ENCODE assay signal across 10 mouse cellular contexts in the genomic region with DNA sequence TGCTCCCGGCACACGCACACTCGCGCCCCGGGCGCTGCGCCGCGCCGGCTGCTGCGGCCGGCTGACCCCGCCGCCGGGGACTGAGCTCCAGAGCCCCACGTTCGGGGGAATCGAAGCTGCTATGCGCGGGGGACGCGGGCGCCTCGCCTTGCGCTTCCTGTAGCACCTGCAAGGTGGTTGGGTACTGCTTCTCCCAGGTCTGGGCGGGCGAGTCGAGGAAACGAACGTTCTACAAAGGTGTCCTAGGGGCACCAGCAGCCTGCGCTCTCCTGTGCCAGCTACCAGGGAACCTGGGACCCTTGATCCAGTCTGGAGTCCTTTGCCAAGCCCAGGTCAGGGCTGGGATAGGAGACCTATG. TPM values are rescaled to one million over a fixed set of nuclear protein-coding genes. Genes with fewer than 3 reads are reported as not detected.
DNase-seq lines count a peak whose midpoint lies in the region; ATAC-seq lines count a peak whose summit lies in the region.
"Had no signal": no experiment of that assay in that cellular context is flagged by ENCODE, and none has a peak within 500 bp of the region (broad histone marks: within the 10 kb centered on the region; RNA-seq: fewer than 3 reads in every experiment).

No protein-coding gene starts in this region.

- no peak for DNase-seq in kidney, postnatal 4 days
- no peak for DNase-seq in embryonic facial prominence, embryonic 10.5 days (ENCODE audit: low spot score)
- no peak for DNase-seq in left cerebral cortex, postnatal 14 days (ENCODE audit: low spot score in 2 of 2)
- DNase-seq in cerebellum, adult 11 months = no peak

- H3K27ac ChIP-seq in kidney, embryonic 14.5 days (ENCODE audit: low read depth, low read length) = no peak overlapping the region
- no peak overlapping the region for H3K27ac ChIP-seq in embryonic facial prominence, embryonic 10.5 days (replicated peaks)
- peak overlapping the region; percentile 88 for H3K27ac ChIP-seq in hindbrain, embryonic 15.5 days (replicated peaks)
- H3K27ac ChIP-seq in midbrain, embryonic 15.5 days = peak overlapping the region; percentile 91

- intact Hi-C loops in left cerebral cortex, postnatal 14 days (cut with DNase I) = loop anchor here (5.0 kb wide), 2 partner anchors 255 to 300 kb away; no protein-coding TSS in a partner anchor

- ATAC-seq in kidney, embryonic 14.5 days (ENCODE audit: low FRiP score, low TSS enrichment) = no peak
- ATAC-seq in hindbrain, embryonic 15.5 days (ENCODE audit: low FRiP score, low read depth) = peak; percentile 32
- peak; percentile 12 for ATAC-seq in midbrain, embryonic 15.5 days (replicated peaks)
- ATAC-seq in erythroid progenitor cell, adult 5-6 weeks (replicated peaks; ENCODE audit: low FRiP score, poor library complexity, severe bottlenecking) = no peak
- ATAC-seq: Patski had no signal

- peak overlapping the region; percentile 43 for H3K4me3 ChIP-seq in kidney, embryonic 14.5 days (ENCODE audit: low read length)
- H3K4me3 ChIP-seq in embryonic facial prominence, embryonic 10.5 days = peak overlapping the region; percentile 68
- peak overlapping the region; percentile 76 for H3K4me3 ChIP-seq in hindbrain, embryonic 15.5 days
- H3K4me3 ChIP-seq in midbrain, embryonic 15.5 days = peak overlapping the region; percentile 70
- H3K4me3 ChIP-seq: erythroblast, embryonic 14.5 days had no signal

- H3K27me3 ChIP-seq in kidney, embryonic 14.5 days (ENCODE audit: control insufficient read depth, insufficient read depth, low read length) = peaks cover 54% of the 10 kb centered on the region
- H3K27me3 ChIP-seq in embryonic facial prominence, embryonic 10.5 days (replicated peaks; ENCODE audit: low read depth, poor library complexity, severe bottlenecking) = peaks cover 78% of the 10 kb centered on the region
- peaks cover 16% of the 10 kb centered on the region for H3K27me3 ChIP-seq in hindbrain, embryonic 15.5 days
- peaks cover 22% of the 10 kb centered on the region; the same call in 1 of the 2 replicates for H3K27me3 ChIP-seq in midbrain, embryonic 15.5 days (replicated peaks)

- H3K9me3 ChIP-seq in kidney, embryonic 14.5 days (ENCODE audit: control insufficient read depth, low read length) = no peaks in the 10 kb centered on the region
- no peaks in the 10 kb centered on the region for H3K9me3 ChIP-seq in embryonic facial prominence, embryonic 10.5 days
- H3K9me3 ChIP-seq in hindbrain, embryonic 15.5 days = no peaks in the 10 kb centered on the region
- H3K9me3 ChIP-seq in midbrain, embryonic 15.5 days = no peaks in the 10 kb centered on the region

- no peaks in the 10 kb centered on the region for H3K4me1 ChIP-seq in kidney, embryonic 14.5 days (ENCODE audit: control insufficient read depth, insufficient read depth, low read length)
- H3K4me1 ChIP-seq in embryonic facial prominence, embryonic 10.5 days = peaks cover 27% of the 10 kb centered on the region
- peaks cover 47% of the 10 kb centered on the region for H3K4me1 ChIP-seq in hindbrain, embryonic 15.5 days (replicated peaks)
- peaks cover 35% of the 10 kb centered on the region for H3K4me1 ChIP-seq in midbrain, embryonic 15.5 days

- H3K9ac ChIP-seq in kidney, embryonic 14.5 days (ENCODE audit: low read depth, low read length) = peak overlapping the region; percentile 12; the same call in 1 of the 2 replicates
- H3K9ac ChIP-seq in hindbrain, embryonic 15.5 days = peak overlapping the region; percentile 90
- peak overlapping the region; percentile 72 for H3K9ac ChIP-seq in midbrain, embryonic 15.5 days

- peak overlapping the region; percentile 95 for H3K4me2 ChIP-seq in kidney, embryonic 14.5 days (replicated peaks; ENCODE audit: low read depth, low read length)
- H3K4me2 ChIP-seq in hindbrain, embryonic 15.5 days = peak overlapping the region; percentile 80
- peak overlapping the region; percentile 70 for H3K4me2 ChIP-seq in midbrain, embryonic 15.5 days

- 2% methylated on average over 14 of the region's 31 CpGs for WGBS in kidney, embryonic 14.5 days
- under 1% methylated on average over 31 of the region's 31 CpGs for WGBS in embryonic facial prominence, embryonic 10.5 days
- 0% methylated on average over 31 of the region's 31 CpGs for WGBS in hindbrain, embryonic 15.5 days
- under 1% methylated on average over 31 of the region's 31 CpGs for WGBS in midbrain, embryonic 15.5 days

- H3K36me3 ChIP-seq in kidney, embryonic 14.5 days (ENCODE audit: control insufficient read depth, insufficient read depth, low read length) = no peaks in the 10 kb centered on the region
- H3K36me3 ChIP-seq in embryonic facial prominence, embryonic 10.5 days (replicated peaks) = no peaks in the 10 kb centered on the region
- no peaks in the 10 kb centered on the region for H3K36me3 ChIP-seq in hindbrain, embryonic 15.5 days
- H3K36me3 ChIP-seq in midbrain, embryonic 15.5 days (replicated peaks) = no peaks in the 10 kb centered on the region

RNA-seq across cellular contexts. Expression of a gene that starts 0.3 kb away (rescaled TPM):
- 0.06 and 0.43 TPM in 2 replicates for polyA plus RNA-seq in kidney, embryonic 14.5 days (2014; fragmentation: Nextera tagmentation; extraction: Ambion mirVana)
- polyA plus RNA-seq in embryonic facial prominence, embryonic 10.5 days (2016; fragmentation: Nextera tagmentation; extraction: Ambion mirVana) = 0.15 and 0.30 TPM in 2 replicates
- polyA plus RNA-seq in hindbrain, embryonic 15.5 days (2015; fragmentation: Nextera tagmentation; extraction: Ambion mirVana) = 14.7 and 17.2 TPM in 2 replicates
- polyA plus RNA-seq in midbrain, embryonic 15.5 days (2015; fragmentation: Nextera tagmentation; extraction: Ambion mirVana) = 12.7 and 14.8 TPM in 2 replicates
- total RNA-seq in left cerebral cortex, postnatal 14 days (2021) = 100 to 1,000 TPM; 292 to 302 TPM
- not detected in 2 replicates for total RNA-seq in erythroid progenitor cell, adult 5-6 weeks (2015; ENCODE audit: low replicate concordance)
- total RNA-seq in erythroid progenitor cell, adult 5-6 weeks (2017; ENCODE audit: low replicate concordance) = 0.38 and 1.2 TPM in 2 replicates
- polyA plus RNA-seq: erythroblast, embryonic 14.5 days; Patski had no signal

Comparison
In these comparisons a context has a peak if more than half of its experiments do, and no peak if none do; other contexts are left out.
1. ATAC-seq: peak in hindbrain, embryonic 15.5 days (single experiment) and midbrain, embryonic 15.5 days (single experiment); none in kidney, embryonic 14.5 days (single experiment) and erythroid progenitor cell, adult 5-6 weeks (single experiment).
2. H3K27ac ChIP-seq: peak in hindbrain, embryonic 15.5 days (single experiment) and midbrain, embryonic 15.5 days (single experiment); none in kidney, embryonic 14.5 days (single experiment) and embryonic facial prominence, embryonic 10.5 days (single experiment).
3. H3K9ac ChIP-seq: peak in every context shown above with its lines; median percentile 90 in hindbrain, embryonic 15.5 days; 72 in midbrain, embryonic 15.5 days; 12 in kidney, embryonic 14.5 days.
4. Peak in every context shown above with its lines, with median percentiles within 50 percentile points of each other: H3K4me2 ChIP-seq and H3K4me3 ChIP-seq.